Mouse (Mus musculus): ENCODE results near the gene Prf1. TPM values are rescaled to one million over a fixed set of nuclear protein-coding genes. Genes with fewer than 3 reads are reported as not detected.

The Prf1 gene
- total and polyA plus RNA-seq, 3 experiments, result 0.39 to 0.93 (median 0.43) TPM

GRCm38 (mm10) chr10:61294242-61294641, 3.4 kb upstream of the Prf1 start:
- Histone ChIP-seq H3K36me3 (replicated peaks in 1 of 2; ENCODE audit: control insufficient read depth in 1 of 2, insufficient read depth in 1 of 2, low read length in 1 of 2) (no peaks in the 10 kb centered on the region), H3K9me3 (replicated peaks; ENCODE audit: low read length) (no peaks in the 10 kb centered on the region), H3K79me2 (replicated peaks; ENCODE audit: control insufficient read depth, extremely low read depth, insufficient read depth, poor library complexity, severe bottlenecking) (no peaks in the 10 kb centered on the region), H3K4me3 (replicated peaks in 1 of 3; ENCODE audit: low read depth in 2 of 3, low read length in 2 of 3, poor library complexity in 1 of 3) (no peak overlapping the region), H3K27me3 (replicated peaks) (no peaks in the 10 kb centered on the region), H3K4me1 (ENCODE audit: control insufficient read depth in 1 of 2, insufficient read depth in 2 of 2) (peaks cover 5 to 11% of the 10 kb centered on the region in 2 experiments; a peak in 1 of 4 replicates), H3K4me2 (ENCODE audit: insufficient read depth, low read depth, poor library complexity, severe bottlenecking) (no peak overlapping the region), H3K9ac (ENCODE audit: insufficient read depth, low read depth) (no peak overlapping the region), H3K27ac (ENCODE audit: insufficient read depth, low read depth) (no peak overlapping the region)
- no peak for TF ChIP-seq CTCF (conservative IDR thresholded peaks at IDR 0.05 in 1 of 2, IDR thresholded peaks at IDR 0.05 in 1 of 2; ENCODE audit: low read depth in 2 of 2, low read length in 2 of 2)
- TF ChIP-seq MAFK (IDR thresholded peaks at IDR 0.05; ENCODE audit: insufficient replicate concordance, low read length), result no peak
- no peak for TF ChIP-seq MAX (IDR thresholded peaks at IDR 0.05; ENCODE audit: low read length)
- no peak for TF ChIP-seq RAD21 (IDR thresholded peaks at IDR 0.05; ENCODE audit: low read depth, low read length)
- no peak for TF ChIP-seq MYC (IDR thresholded peaks at IDR 0.05; ENCODE audit: low read depth, low read length)
- no peak for TF ChIP-seq MEF2A (IDR thresholded peaks at IDR 0.05; ENCODE audit: borderline replicate concordance, low read depth, low read length)
- no peak for TF ChIP-seq POLR2AphosphoS2 (IDR thresholded peaks at IDR 0.05; ENCODE audit: low read depth, low read length)
- no peak for TF ChIP-seq ZC3H11A (IDR thresholded peaks at IDR 0.05; ENCODE audit: low read depth, low read length)
- no peak for TF ChIP-seq TBP (conservative IDR thresholded peaks at IDR 0.05; ENCODE audit: low read depth, low read length)
- in situ Hi-C loops (cut with MboI; ENCODE audit: low pct_ligation_motif_present, low pct_unique_long_range_greater_than_20kb, low sequenced_read_pairs) (no loop called here), dilution Hi-C loops (cut with MboI; ENCODE audit: extremely low pct_ligation_motif_present, extremely low pct_unique_long_range_greater_than_20kb, low sequenced_read_pairs) (no loop called here)
- no peak for DNase-seq (ENCODE audit: extremely low read depth)

DNA sequence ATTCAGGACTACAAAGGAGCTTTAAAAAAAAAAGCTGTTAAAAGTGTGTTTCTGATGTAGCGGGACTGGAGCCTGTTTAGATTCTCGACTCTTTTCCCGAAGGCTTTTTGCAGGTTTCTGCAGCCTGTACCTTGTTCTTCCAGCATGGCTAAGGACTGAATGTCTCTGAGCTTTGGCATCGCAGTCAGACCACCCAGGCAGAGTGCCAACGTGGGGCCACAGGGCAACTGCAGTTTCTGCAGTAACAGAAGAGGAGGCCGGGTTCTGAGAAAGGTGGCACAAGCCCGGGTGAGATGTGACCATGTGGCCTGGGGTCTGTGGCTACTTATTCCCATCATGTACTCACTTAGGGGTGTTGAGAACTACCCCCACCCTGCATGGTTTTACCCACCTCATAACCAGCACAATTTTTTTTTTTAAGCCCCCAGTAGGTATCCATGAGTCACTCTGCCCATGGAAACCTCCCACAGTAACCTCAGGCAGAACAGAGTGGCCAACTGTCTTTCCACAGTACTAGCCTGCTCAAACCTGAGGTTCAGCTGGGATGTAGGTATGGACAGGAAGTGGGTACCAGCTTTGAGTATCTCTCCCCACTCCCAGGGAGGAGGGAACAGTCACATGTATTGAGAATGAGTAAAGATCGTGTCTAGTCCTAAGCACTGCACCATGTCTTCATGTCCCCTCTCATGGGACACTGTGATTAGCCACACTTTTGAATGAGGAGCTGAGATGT, 754 bp upstream of the Prf1 start:
- no peak for DNase-seq (ENCODE audit: extremely low read depth)

GRCm38 (mm10) chr10:61300996-61301395, 3.4 kb downstream of the Prf1 start:
- DNase-seq (ENCODE audit: extremely low read depth), result no peak
- H3K27ac ChIP-seq (ENCODE audit: insufficient read depth, low read depth), result no peak overlapping the region
- no peaks in the 10 kb centered on the region for H3K27me3 ChIP-seq (replicated peaks)
- peaks cover 8 to 11% of the 10 kb centered on the region in 2 experiments for H3K4me1 ChIP-seq (ENCODE audit: control insufficient read depth in 1 of 2, insufficient read depth in 2 of 2)
- TF ChIP-seq TBP (conservative IDR thresholded peaks at IDR 0.05; ENCODE audit: low read depth, low read length) (no peak), ZKSCAN1 (IDR thresholded peaks at IDR 0.05; ENCODE audit: borderline replicate concordance, low read depth, low read length) (no peak), MAFK (IDR thresholded peaks at IDR 0.05; ENCODE audit: insufficient replicate concordance, low read length) (no peak), E2F4 (IDR thresholded peaks at IDR 0.05; ENCODE audit: insufficient replicate concordance, low read depth, low read length) (no peak), KAT2A (IDR thresholded peaks at IDR 0.05; ENCODE audit: insufficient replicate concordance, low read length) (no peak), EP300 (IDR thresholded peaks at IDR 0.05; ENCODE audit: low read length) (no peak), ELF1 (IDR thresholded peaks at IDR 0.05; ENCODE audit: low read depth, low read length) (no peak), MXI1 (IDR thresholded peaks at IDR 0.05; ENCODE audit: low read depth, low read length) (no peak), CHD1 (IDR thresholded peaks at IDR 0.05; ENCODE audit: low read depth, low read length) (no peak), NRF1 (IDR thresholded peaks at IDR 0.05; ENCODE audit: low read depth, low read length) (no peak), ZC3H11A (IDR thresholded peaks at IDR 0.05; ENCODE audit: low read depth, low read length) (no peak)
- dilution Hi-C loops (cut with MboI; ENCODE audit: extremely low pct_ligation_motif_present, extremely low pct_unique_long_range_greater_than_20kb, low sequenced_read_pairs), result no loop called here
- H3K4me2 ChIP-seq (ENCODE audit: insufficient read depth, low read depth, poor library complexity, severe bottlenecking), result no peak overlapping the region
- no peaks in the 10 kb centered on the region for H3K36me3 ChIP-seq (replicated peaks in 1 of 2; ENCODE audit: control insufficient read depth in 1 of 2, insufficient read depth in 1 of 2, low read length in 1 of 2)
- H3K4me3 ChIP-seq (replicated peaks in 1 of 3; ENCODE audit: low read depth in 2 of 3, low read length in 2 of 3, poor library complexity in 1 of 3), result no peak overlapping the region
- no peaks in the 10 kb centered on the region for H3K9me3 ChIP-seq (replicated peaks; ENCODE audit: low read length)
- in situ Hi-C loops (cut with MboI; ENCODE audit: low pct_ligation_motif_present, low pct_unique_long_range_greater_than_20kb, low sequenced_read_pairs), result no loop called here
- no peak overlapping the region for H3K9ac ChIP-seq (ENCODE audit: insufficient read depth, low read depth)
- no peaks in the 10 kb centered on the region for H3K79me2 ChIP-seq (replicated peaks; ENCODE audit: control insufficient read depth, extremely low read depth, insufficient read depth, poor library complexity, severe bottlenecking)

More for the DNA sequence above, 754 bp upstream of the Prf1 start:
- Histone ChIP-seq H3K36me3 (replicated peaks in 1 of 2; ENCODE audit: control insufficient read depth in 1 of 2, insufficient read depth in 1 of 2, low read length in 1 of 2) (no peaks in the 10 kb centered on the region), H3K79me2 (replicated peaks; ENCODE audit: control insufficient read depth, extremely low read depth, insufficient read depth, poor library complexity, severe bottlenecking) (no peaks in the 10 kb centered on the region), H3K4me1 (ENCODE audit: control insufficient read depth in 1 of 2, insufficient read depth in 2 of 2) (peaks cover 8 to 11% of the 10 kb centered on the region in 2 experiments), H3K4me2 (ENCODE audit: insufficient read depth, low read depth, poor library complexity, severe bottlenecking) (no peak overlapping the region), H3K9ac (ENCODE audit: insufficient read depth, low read depth) (no peak overlapping the region), H3K4me3 (replicated peaks in 1 of 3; ENCODE audit: low read depth in 2 of 3, low read length in 2 of 3, poor library complexity in 1 of 3) (no peak overlapping the region), H3K27ac (ENCODE audit: insufficient read depth, low read depth) (no peak overlapping the region), H3K27me3 (replicated peaks) (no peaks in the 10 kb centered on the region), H3K9me3 (replicated peaks; ENCODE audit: low read length) (no peaks in the 10 kb centered on the region)
- dilution Hi-C loops (cut with MboI; ENCODE audit: extremely low pct_ligation_motif_present, extremely low pct_unique_long_range_greater_than_20kb, low sequenced_read_pairs) (no loop called here), in situ Hi-C loops (cut with MboI; ENCODE audit: low pct_ligation_motif_present, low pct_unique_long_range_greater_than_20kb, low sequenced_read_pairs) (no loop called here)
- TF ChIP-seq MXI1 (IDR thresholded peaks at IDR 0.05; ENCODE audit: low read depth, low read length) (no peak), ZNF384 (IDR thresholded peaks at IDR 0.05; ENCODE audit: low read depth, low read length) (no peak), JUND (conservative IDR thresholded peaks at IDR 0.05; ENCODE audit: low read depth, low read length) (no peak), TBP (conservative IDR thresholded peaks at IDR 0.05; ENCODE audit: low read depth, low read length) (no peak), POLR2A (IDR thresholded peaks at IDR 0.05; ENCODE audit: low read depth, low read length) (no peak), ZMIZ1 (IDR thresholded peaks at IDR 0.05; ENCODE audit: low read depth, low read length) (no peak)

Data from CH12.LX (cell line).